Mouse (Mus musculus) heart, adult 8-10 months (tissue): Measurements from ENCODE around the gene Runx1. TPM values are rescaled to one million over a fixed set of nuclear protein-coding genes. Genes with fewer than 3 reads are reported as not detected.

Source experiments
- DNase-seq: peaks from one replicate; pipeline ENCODE4 v3.0.0; 2022; ENCODE audit warnings: low spot score
- total RNA-seq, 4 experiments: library from RNA; stranded (reverse); gene quantifications; 2 replicates each; pipeline ENCODE4 v1.2.4; 2022

Gene Runx1
- total RNA-seq, 4 experiments from 2014 or later: 1.3 to 3.3 (median 1.7) TPM

DNA sequence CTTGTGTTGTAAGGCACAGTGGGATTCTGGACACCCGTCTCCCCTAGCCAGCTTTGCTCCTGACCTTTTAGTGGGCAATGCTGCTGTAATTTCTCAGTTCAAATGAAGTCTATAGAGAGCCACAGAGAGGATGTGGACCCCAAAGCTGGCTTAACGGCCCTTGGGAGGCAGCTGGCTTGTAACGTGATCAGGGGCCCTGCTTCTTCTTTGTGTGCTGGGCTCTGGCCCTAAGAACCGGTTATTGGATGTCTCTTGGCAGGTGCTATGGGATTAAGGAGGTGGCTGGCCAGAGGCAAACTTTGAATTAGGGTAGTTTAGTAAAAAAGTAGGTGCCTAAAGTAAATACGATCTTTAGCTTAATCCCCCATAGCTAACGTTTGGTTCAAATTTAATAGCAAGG, 31.8 kb downstream of the Runx1 start:
- no peak for DNase-seq

DNA sequence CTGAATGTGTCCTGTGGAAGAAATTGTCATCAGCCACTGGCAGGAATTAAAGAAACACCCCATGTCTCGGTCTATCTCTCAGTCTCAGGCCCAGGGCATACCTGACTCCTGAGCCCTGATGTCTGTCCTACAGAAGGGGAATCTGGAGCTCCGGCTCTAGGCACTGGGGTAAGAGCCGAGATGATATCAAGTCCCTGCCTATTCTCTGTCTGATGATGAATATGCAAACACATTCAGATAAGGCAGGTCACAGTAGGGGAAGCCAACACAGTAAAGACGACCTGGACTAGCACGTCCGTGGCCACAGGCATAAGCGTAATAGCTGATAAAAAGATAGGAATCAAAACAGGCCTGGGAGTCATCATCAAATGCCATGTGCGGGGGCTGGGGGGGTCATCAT, 32.2 kb downstream of the Runx1 start:
- no peak for DNase-seq

DNA sequence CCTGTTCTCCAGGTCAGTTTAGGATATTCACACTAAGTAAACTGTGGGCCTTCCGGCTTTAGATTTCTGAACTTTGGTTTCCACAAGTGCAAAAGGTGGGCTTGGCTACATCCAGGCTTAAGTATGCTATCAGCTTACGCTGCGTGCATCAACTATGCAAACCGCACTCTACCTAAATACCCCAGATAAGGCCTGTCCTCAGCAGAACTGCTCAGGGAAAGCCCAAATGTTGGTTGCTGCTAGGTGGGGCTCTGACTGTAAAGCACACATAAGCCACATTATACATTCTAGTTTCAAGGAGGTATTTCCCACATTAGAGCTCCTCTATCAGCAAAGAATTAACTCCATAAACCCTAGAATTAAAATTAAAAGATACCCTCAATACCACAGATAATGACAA, 33.0 kb downstream of the Runx1 start:
- DNase-seq: no peak

DNA sequence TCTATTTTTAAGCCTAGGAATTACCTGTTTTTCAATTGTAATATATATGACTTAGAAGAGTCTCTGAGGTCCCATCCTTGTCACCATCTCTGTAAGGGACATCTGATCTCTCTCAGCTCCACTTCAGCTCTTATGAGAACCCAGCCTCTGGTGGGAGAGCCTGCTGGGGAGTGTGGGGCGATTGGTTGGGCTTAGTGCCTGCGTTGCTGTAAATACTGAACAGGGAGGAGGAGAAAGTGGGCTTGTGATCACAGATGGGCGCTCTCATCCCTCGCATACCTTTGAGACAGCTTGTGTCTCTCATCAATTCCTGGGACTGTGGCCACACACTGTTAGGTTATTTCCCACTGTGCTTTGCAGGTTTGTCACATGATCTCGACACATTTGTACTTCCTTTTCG, 35.3 kb downstream of the Runx1 start:
- DNase-seq: no peak

DNA sequence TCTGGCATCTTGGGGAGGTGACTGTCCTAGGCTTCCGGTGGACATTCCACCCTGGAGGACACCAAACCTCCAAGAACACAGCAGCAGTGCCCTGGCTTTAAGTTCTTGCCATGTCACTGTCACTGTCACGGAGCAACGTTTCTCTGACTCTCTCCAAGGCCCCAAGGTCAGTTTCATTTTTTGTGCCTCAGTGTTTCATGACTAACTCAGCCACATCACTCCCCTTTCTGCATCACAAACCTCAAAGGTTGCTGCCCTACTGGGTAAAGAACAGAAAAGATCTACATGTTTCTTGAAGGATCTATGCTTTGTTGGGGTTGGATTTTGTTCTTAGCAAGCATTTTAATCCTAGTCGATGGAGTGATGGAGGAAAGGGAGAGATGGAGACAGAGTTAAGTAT, 36.1 kb downstream of the Runx1 start:
- no peak for DNase-seq

DNA sequence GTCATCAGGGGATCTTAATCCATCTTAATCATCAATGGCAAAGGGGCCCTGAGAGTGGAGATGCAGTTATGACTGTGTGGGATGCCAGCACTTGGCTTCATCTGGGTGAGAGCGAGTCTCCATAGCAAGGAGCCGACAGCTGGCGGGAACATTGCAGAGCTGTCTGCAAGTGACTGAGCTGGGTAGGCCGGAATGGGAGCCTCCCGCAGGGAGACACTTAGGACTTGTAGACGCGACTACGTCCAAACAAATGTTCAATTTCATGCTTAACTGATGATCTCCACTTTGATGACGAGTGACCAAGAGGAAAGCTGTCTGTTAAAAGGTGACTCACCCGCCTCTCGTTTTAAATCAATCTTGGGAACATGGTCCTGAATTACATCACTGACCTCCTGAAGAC, 37.5 kb downstream of the Runx1 start:
- DNase-seq: no peak

DNA sequence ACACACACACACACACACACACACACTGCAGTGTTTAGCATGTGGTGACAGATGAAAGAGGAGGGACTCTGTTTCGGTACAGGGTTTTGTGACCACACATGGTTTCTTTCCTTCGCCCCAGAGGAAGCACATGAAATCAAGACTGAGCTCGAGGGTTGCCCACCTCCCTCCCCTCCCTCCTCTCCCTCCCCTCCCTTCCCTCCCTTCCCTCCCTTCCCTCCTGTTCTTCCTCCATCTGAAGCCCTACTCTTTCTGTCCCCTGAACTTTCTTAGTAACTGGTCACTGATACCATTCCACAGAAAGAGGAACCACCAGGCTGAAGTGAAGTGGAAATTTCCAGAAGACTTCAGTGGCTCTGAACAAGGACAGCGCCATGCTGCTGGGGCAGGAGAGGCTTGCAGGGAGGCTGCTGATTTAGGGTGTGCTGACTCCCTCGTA, 39.0 kb downstream of the Runx1 start:
- no peak for DNase-seq

DNA sequence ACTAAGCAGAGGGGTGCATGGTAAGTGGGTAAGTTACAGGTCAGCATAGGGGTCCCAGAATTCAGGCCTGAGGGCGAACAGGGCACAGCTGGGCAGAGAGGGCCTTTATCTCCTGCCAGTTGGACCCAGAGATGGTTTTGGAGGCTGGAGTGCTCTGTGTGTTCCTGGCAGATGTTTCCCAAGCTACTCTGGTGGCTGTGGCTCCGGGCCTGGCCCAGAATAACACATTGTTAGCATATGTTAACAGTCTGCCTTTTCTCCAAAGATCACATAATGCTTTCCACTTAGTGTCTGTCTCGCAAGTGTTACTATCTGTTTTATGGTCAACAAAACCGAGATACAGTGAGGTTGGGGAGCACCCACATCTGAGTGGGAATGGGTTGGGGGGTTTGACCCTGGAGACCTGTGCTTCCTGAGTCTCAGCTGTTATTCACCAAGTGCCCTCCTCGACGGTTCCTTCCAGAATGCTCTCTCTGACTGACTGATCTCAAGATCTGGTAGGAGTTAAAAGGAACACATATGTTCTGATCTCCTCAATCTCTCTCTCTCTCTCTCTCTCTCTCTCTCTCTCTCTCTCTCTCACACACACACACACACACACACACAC, 39.6 kb downstream of the Runx1 start:
- DNase-seq: no peak

DNA sequence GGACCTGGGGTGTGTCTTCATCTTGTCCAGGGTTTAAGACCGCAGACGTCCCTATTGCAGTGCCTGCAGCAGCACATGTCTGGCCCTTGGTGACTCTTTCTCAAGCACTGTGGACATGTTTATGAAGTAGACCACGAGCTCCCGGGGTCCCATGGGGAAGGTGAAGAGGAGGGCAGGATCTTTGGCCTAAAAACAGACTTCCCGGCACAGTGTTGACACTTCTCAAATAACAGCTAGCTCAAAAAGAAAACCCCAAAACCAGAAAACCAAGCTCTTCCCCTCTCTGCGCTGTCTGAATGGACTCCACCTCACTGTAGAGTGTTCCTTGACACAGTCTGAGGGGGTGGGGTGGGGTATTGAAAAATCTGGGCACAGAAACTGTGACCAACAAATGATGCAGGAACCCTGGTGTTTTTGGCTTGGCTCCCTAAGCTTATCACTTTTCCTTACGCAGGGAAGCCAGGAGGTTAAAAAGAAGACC, 42.3 kb downstream of the Runx1 start:
- no peak for DNase-seq

DNA sequence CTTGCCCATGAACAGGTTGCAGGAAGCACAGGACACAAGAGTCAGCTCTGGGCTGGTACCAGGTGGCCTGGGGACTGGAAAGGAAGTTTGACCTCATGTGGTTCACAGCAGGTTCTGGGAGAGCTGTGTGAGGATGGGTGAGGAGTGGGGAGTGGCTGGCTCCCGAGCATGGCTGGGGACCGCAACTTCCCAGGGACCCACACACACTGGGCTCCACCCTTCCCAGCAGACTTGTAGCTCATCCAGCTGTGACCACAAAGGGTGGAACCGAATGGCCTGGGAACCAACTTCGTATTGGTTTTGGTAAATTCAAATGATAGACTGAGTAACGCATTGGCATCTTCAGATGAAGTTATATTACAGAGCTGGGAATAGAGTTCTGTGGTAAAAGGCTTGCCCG, 43.5 kb downstream of the Runx1 start:
- DNase-seq: no peak

DNA sequence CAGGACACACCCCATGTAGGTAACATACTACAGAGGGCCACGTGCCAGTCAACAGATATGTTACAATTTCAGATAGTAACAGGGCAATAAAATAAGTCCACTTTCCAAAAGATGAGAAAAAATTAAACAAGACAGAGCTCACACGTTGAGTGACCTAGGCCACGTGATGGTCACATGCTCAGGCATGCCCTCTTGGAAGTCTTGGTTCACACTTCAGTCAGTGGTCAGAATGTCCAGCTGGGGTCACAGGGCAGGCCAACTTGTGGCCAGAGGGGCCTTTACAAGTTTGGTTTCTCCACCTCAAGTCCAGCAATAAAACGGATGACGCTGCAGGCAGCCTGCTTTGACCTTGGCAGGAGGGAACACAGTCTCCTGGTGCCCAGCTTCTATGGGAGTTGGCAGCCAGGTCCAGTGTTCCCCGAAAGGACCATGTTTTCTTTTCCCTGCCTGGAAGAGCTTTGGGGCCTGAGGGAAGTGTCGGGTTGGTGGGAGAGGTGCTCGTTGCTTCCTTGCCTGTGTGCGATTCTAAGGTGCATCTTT, 46.0 kb downstream of the Runx1 start:
- no peak for DNase-seq

DNA sequence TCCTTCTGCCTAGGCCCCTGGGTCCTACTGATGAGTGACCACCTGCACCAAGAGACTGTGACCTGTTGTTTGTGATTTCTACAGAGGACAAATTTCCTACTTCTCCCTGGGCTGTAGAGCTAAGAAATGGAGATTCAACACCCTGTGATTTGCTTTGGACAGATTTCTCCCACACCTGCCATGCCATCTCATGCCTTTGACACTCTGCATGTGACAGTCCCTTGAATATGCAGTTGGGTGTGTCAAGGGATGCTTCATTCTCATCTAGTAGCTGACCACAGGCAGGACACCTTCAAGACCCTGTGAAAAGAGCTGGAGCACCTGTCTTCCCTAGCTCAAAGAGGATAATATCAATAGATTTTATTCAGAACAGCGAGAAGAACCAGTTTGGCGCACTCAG, 46.8 kb downstream of the Runx1 start:
- no peak for DNase-seq

DNA sequence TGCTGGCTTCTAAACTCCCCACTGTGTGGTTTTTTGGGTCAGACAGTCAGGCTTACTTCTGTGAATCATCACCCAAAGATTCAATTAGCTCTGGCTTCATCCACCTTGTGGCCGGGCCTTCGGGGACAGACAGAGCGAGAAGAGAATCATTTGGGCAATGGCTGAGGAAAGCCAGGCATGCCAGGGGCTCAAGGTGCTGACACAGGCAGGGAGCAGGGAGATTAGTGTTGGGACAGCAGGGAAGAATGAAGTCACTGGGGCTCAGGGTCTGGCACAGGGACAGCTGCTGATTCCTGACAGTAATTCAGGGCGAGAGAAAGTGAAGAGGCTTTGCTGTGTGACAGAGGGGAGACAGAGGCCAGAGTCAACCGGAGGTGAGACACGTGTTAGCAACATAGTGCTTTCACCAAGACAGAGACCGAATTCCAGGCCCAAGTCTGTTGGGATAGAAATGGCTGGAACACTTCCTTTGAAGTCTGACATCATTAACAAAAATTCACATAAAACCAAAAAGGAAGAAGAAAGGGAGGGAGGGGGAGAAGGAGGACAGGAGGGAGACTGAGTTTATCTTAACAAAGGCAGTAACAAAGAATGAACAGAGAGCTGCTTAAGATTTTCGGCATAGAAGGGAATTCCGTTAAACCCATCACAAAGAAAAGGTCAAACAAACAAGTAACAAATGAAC, 47.7 kb downstream of the Runx1 start:
- no peak for DNase-seq

DNA sequence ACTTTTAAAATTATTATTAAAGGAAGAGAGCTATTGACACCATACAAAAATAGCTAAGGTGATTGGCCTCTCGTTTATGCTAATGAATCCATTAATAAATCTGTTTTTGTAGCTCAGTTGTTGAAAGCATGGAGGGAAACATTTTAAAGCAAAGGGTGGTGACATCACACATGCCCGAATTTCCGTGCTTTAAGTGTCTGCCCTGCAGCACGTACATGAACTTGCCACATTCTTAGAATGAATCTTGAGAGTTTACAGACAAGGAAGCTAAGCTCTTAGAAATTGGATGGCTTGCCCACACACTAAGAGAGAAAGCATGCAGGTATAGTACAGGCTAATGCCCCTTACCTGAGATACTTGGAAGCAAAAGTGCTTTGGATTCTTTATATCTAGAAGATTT, 58.1 kb downstream of the Runx1 start:
- DNase-seq: no peak

DNA sequence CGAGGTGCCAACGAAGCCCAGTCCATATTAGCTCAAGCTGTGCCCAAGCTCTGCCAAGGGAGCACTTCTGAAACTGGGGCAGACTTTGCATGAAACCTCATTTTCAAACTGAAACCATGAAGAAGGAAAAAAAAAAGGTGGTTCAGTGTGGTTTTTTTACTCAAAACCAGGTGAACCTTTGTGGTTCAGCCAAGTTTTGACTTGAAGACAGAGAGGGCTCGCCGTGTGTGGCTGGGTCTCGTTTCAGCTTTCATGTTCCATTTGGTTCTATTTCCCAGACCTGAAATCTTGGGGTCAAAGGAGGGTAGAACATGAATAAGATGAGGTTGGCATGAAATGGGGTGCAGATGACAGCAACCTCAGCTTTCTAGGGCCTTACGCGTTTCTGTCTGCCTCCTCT, 58.5 kb downstream of the Runx1 start:
- DNase-seq: no peak

DNA sequence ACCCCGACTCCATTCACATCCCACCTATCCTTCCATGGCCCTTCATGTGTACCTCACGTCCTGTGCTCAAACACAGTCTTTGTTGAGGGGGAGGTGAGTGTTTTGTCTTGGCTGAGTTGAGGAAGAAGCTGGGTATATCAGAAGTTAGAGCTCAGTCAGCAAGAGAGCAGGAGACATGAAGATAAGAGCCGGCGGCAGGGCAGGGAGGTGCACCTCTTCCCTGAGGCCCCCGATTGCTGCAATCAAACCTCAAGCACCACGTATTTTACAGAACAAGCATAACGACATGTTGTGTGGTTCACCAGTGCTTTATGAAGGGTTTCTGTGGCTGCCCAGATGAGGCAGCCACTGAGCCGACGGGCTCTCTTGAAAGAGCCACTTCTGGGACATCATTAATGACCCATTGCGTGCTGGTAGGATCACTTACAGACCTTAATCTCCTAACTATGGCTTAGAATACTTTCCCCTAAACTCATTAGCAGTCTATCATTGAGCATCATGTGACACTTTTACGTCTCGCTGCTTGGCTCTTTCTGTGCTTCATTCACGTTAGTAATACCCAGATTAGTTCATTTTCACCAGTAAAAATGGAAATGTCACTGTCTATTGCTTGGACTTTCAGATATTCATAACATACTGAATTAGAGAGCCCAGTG, 61.1 kb downstream of the Runx1 start:
- DNase-seq: no peak

DNA sequence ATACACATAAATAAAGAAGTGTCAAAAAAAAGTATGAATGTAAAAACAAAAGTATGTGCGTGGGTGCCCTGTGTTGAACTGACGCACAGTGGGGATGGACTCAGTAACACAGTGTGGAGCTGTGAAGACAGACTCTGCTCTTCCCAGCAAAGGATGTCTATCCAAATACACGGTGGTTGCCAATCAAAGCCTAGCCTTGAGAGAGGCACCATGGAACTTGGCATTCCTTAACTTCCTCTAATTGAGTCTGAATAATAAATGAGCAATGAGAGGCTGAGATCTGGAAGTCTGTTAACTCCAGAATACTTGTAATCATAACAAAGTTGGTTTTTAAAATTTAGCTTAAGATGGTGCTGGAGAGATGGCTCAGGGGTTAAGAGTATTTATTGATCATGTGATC, 62.3 kb downstream of the Runx1 start:
- DNase-seq: no peak

DNA sequence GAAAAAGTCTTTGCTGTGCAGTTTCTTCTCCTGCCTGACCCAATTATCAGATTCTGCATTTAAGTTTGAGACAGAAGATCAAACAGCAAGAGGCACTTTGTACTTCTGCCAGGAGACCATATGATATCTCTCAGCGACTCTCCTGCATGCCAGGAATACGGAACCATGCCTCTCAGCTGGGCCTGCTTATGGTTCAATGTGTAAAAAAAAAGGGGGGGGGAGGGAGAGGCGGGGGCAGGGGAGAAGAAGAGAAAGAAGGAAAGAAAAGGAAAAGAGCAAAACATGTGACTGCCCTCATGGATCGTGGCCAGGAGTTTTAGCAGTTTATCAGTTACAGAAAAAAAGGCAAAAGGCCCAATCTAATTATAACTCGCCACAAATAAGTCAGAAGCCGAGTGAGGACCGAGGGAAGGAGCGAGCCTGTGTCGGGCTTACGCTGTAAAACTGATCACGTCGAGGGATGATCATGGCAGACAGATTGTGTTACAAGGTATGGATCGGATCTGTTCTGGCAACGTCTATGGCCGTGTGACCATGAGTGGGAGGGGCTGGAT, 63.9 kb downstream of the Runx1 start:
- no peak for DNase-seq

DNA sequence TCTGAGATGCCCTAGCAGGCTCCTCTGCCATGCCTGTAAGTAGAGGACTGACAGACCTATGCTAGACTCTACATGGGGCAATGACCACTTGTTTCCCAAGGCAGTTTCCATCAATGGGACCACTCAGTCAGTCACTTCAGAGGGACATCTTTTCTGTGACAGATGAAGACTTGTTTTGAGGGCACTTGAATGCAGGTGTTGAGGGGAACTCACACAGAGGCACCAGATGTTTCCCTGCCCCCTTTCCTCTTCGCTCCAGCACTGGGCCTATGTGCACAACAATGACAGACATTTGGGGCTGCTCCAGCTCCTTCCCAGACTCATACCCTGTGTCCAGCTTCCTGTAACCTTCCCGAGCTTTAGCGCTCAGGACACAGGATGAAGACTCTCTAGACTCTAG, 65.9 kb downstream of the Runx1 start:
- no peak for DNase-seq

DNA sequence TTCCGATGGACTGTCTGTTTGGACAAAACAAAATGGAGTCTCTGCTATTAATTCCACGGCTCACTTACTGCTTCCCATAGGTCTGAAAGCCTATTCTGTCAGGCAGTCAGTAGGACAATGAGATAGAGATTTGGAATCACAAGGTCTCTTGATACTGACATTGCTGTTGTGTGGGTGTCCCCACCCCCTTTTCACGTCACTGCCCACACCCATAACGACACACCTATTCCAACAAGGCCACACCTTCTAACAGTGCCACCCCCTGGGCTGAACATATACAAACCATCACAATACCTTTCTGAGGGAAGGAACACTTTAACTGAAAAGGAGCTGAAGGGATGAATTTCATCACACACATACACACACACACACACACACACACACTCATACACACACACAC, 68.4 kb downstream of the Runx1 start:
- DNase-seq: no peak

DNA sequence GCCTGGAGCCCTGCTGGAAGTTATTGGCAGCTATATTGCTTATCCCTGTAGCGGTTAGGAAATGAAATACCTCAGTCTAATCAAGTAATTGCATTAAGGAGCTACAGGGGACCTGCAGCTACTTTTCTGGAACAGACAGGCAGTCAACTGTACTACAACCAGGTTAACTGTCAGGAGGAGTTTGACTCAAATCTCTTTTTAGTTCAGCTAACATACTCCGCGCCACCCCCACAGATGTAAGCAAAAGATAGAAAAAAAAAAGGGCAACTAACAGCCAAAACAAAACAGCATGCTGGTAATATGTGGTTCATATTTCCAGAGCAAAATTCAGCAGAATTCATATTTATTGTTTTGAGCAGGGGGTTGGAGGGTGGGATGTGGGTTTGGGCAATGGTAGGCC, 72.0 kb downstream of the Runx1 start:
- DNase-seq: no peak

DNA sequence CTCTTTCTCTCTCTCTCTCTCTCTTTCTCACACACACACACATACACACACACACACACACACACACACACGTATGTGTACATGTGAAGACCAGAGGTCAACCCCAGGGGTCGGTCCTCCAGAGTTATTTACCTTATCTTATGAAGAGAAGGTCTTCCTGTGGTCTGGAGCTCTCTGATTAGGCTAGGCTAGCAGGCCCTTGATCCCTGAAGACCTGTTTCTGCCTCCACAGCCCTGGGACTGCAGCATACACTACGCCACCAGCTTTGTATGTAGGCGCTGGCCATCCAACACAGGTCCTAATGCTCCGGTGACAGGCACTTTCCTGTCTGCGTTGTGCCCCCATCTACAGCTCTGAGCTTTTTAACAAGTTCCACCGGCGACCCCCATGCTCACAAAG, 72.8 kb downstream of the Runx1 start:
- DNase-seq: no peak

DNA sequence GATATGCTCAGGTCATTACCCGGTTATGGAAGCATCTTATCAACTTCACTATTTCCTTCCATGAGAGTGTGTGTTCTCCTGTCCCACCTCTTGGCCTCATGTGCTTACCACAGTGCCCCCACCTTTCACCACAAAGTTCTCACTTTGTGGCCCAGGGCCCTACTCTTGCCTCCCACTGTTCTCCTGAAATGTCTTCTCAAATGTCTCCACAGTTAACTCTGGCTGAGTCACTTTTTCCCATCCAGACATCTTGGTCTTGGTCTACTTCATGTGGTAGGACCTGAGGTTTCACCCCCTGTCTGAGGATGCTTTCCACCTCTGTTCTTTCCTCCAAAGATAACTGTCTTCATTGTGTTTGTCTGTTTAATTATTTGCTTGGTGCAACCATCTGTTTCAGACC, 77.7 kb downstream of the Runx1 start:
- DNase-seq: no peak
